14 mouse cellular contexts compared by ENCODE assay signal in the genomic region with DNA sequence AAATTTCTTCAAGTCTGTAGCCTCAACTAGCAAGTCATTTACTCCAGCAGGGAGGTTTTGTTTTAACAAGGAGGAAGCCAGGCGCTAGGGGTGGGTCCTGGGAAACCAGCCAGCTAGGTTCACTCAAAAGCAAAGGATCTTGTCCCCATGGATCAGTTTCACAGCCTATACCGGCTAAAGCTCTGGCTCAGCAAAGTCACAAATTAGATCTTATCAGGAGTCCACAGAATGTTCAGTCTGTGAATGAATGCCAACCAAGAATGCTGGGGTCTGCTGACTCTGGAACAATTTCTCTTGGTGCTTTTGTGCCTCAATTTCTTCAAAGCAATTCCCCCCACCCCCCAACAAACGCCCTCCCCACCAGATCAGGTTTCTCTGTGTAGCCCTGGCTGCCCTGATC. TPM values are rescaled to one million over a fixed set of nuclear protein-coding genes. Genes with fewer than 3 reads are reported as not detected.
DNase-seq lines count a peak whose midpoint lies in the region; ATAC-seq and TF ChIP-seq lines count a peak whose summit lies in the region.
"Had no signal": no experiment of that assay in that cellular context is flagged by ENCODE, and none has a peak within 500 bp of the region (broad histone marks: within the 10 kb centered on the region; RNA-seq: fewer than 3 reads in every experiment).

No protein-coding gene starts in this region.

- no peak for ATAC-seq in heart, postnatal 0 days (ENCODE audit: insufficient read depth, low read depth)
- ATAC-seq in kidney, embryonic 16.5 days (ENCODE audit: low FRiP score, low TSS enrichment) = 0 out of 2 replicates have a peak, but pooled peaks have one; percentile 32
- no peak for ATAC-seq in midbrain, embryonic 16.5 days

- TF ChIP-seq EP300 in heart, postnatal 0 days (IDR thresholded peaks at IDR 0.05; ENCODE audit: low read depth) = no peak

- no peaks in the 10 kb centered on the region for H3K36me3 ChIP-seq in heart, postnatal 0 days (replicated peaks; ENCODE audit: control insufficient read depth, insufficient read depth, low read length)
- no peaks in the 10 kb centered on the region for H3K36me3 ChIP-seq in kidney, embryonic 16.5 days (ENCODE audit: insufficient read depth, low read length)
- no peaks in the 10 kb centered on the region for H3K36me3 ChIP-seq in midbrain, embryonic 16.5 days (ENCODE audit: control insufficient read depth, insufficient read depth, low read length)

- no peak for TF ChIP-seq CTCF in heart, postnatal 0 days (IDR thresholded peaks at IDR 0.05; ENCODE audit: low read depth)

- intact Hi-C loops in heart, postnatal 25 days (cut with DNase I) = no loop called here

- H3K9me3 ChIP-seq in heart, postnatal 0 days (replicated peaks; ENCODE audit: control insufficient read depth, low read length) = no peaks in the 10 kb centered on the region
- H3K9me3 ChIP-seq in kidney, embryonic 16.5 days (ENCODE audit: low read length) = no peaks in the 10 kb centered on the region
- H3K9me3 ChIP-seq in midbrain, embryonic 16.5 days (replicated peaks; ENCODE audit: control insufficient read depth, low read length, poor library complexity, severe bottlenecking) = no peaks in the 10 kb centered on the region

- H3K4me3 ChIP-seq in heart, postnatal 0 days (ENCODE audit: low read depth, low read length) = no peak overlapping the region
- no peak overlapping the region for H3K4me3 ChIP-seq in brown adipose tissue, adult 24 weeks (ENCODE audit: insufficient read depth, low read depth, low read length)
- H3K4me3 ChIP-seq in kidney, embryonic 16.5 days (ENCODE audit: low read length) = no peak overlapping the region
- no peak overlapping the region for H3K4me3 ChIP-seq in midbrain, embryonic 16.5 days (ENCODE audit: low read depth, low read length)
- H3K4me3 ChIP-seq: erythroblast, embryonic 14.5 days had no signal

- H3K27ac ChIP-seq in heart, postnatal 0 days (ENCODE audit: low read depth) = peak overlapping the region; percentile 32
- peak overlapping the region; percentile 15; the same call in 1 of the 2 replicates for H3K27ac ChIP-seq in brown adipose tissue, adult 24 weeks (replicated peaks; ENCODE audit: low read depth, low read length)
- H3K27ac ChIP-seq in kidney, embryonic 16.5 days (ENCODE audit: low read length) = peak overlapping the region; percentile 65
- H3K27ac ChIP-seq in midbrain, embryonic 16.5 days (ENCODE audit: low read length) = no peak overlapping the region

- WGBS in heart, postnatal 0 days = 20% methylated on average over 3 of the region's 3 CpGs
- 5% methylated on average over 3 of the region's 3 CpGs for WGBS in kidney, embryonic 16.5 days
- WGBS in midbrain, embryonic 16.5 days = 38% methylated on average over 3 of the region's 3 CpGs

- no peaks in the 10 kb centered on the region for H3K27me3 ChIP-seq in heart, postnatal 0 days (ENCODE audit: control insufficient read depth, insufficient read depth, low read length)
- H3K27me3 ChIP-seq in kidney, embryonic 16.5 days (ENCODE audit: insufficient read depth, low read length) = no peaks in the 10 kb centered on the region
- no peaks in the 10 kb centered on the region for H3K27me3 ChIP-seq in midbrain, embryonic 16.5 days (ENCODE audit: control insufficient read depth, insufficient read depth, low read depth, low read length)

- H3K4me2 ChIP-seq in heart, postnatal 0 days (ENCODE audit: low read depth, low read length) = no peak overlapping the region
- H3K4me2 ChIP-seq in kidney, embryonic 16.5 days (replicated peaks; ENCODE audit: low read depth, low read length) = no peak overlapping the region
- H3K4me2 ChIP-seq in midbrain, embryonic 16.5 days (ENCODE audit: low read length) = no peak overlapping the region

- DNase-seq in heart, postnatal 0 days (ENCODE audit: low spot score) = peak; percentile 11
- no peak for DNase-seq in heart, postnatal 25 days (ENCODE audit: low spot score)
- peak; percentile 68 for DNase-seq in lung, postnatal 10 days
- no peak for DNase-seq in adrenal gland, postnatal 4 days (ENCODE audit: low spot score in 2 of 2)
- no peak for DNase-seq in frontal cortex, adult 2 months (ENCODE audit: extremely low spot score in 1 of 2, low spot score in 1 of 2)
- DNase-seq: cerebellum, postnatal 36 days; layer of hippocampus, adult 9-11 months; thymus, postnatal 4 days had no signal

- H3K9ac ChIP-seq in heart, postnatal 0 days (replicated peaks; ENCODE audit: low read depth, low read length) = no peak overlapping the region
- H3K9ac ChIP-seq in kidney, embryonic 16.5 days (replicated peaks; ENCODE audit: low read length) = 0 out of 2 replicates have a peak overlapping the region, but pooled peaks have one; percentile 12
- no peak overlapping the region for H3K9ac ChIP-seq in midbrain, embryonic 16.5 days (ENCODE audit: low read depth, low read length)

- peaks cover 3% of the 10 kb centered on the region; the same call in 1 of the 2 replicates for H3K4me1 ChIP-seq in heart, postnatal 0 days (ENCODE audit: control insufficient read depth, insufficient read depth)
- peaks cover 12% of the 10 kb centered on the region; the same call in 1 of the 2 replicates for H3K4me1 ChIP-seq in brown adipose tissue, adult 24 weeks (ENCODE audit: control insufficient read depth, insufficient read depth, insufficient read length, low read length)
- H3K4me1 ChIP-seq in kidney, embryonic 16.5 days (ENCODE audit: insufficient read depth, low read length) = peaks cover 26% of the 10 kb centered on the region
- H3K4me1 ChIP-seq in midbrain, embryonic 16.5 days (ENCODE audit: control insufficient read depth, insufficient read depth, low read length) = no peaks in the 10 kb centered on the region

RNA-seq across cellular contexts. Expression of gene Icam2, which starts 1.7 kb away (rescaled TPM):
- total RNA-seq in heart, postnatal 0 days (2014; rRNA removed; ENCODE audit: low replicate concordance) = 66.6 and 76.3 TPM in 2 replicates
- polyA plus RNA-seq in heart, postnatal 0 days (2015; fragmentation: Nextera tagmentation; extraction: Ambion mirVana) = 72.9 and 74.9 TPM in 2 replicates
- 10 to 100 TPM; 26.1 to 32.0 TPM for total RNA-seq in heart, postnatal 25 days (2021)
- 12.9 and 21.2 TPM in 2 replicates for polyA plus RNA-seq in brown adipose tissue, adult 24 weeks (2012; ENCODE audit: insufficient read depth, insufficient read length, missing spikeins)
- 87.8 and 95.9 TPM in 2 replicates for polyA plus RNA-seq in kidney, embryonic 16.5 days (2015; fragmentation: Nextera tagmentation; extraction: Ambion mirVana)
- total RNA-seq in adrenal gland, postnatal 4 days (2021) = 10 to 100 TPM; 21.8 to 24.3 TPM
- polyA plus RNA-seq in frontal cortex, adult 2 months (2012; rRNA removed) = 7.6 and 9.4 TPM in 2 replicates
- 10.4 and 12.3 TPM in 2 replicates for polyA plus RNA-seq in midbrain, embryonic 16.5 days (2015; fragmentation: Nextera tagmentation; extraction: Ambion mirVana)

RNA-seq across cellular contexts. Expression of gene Prr29, which starts 24.3 kb away (rescaled TPM):
- 0.50 TPM in 1 of 2 replicates, not detected in the other for total RNA-seq in heart, postnatal 0 days (2014; rRNA removed; ENCODE audit: low replicate concordance)
- polyA plus RNA-seq in heart, postnatal 0 days (2015; fragmentation: Nextera tagmentation; extraction: Ambion mirVana) = 0.49 and 0.55 TPM in 2 replicates
- under 1 TPM; 0.73 to 0.95 TPM for total RNA-seq in heart, postnatal 25 days (2021)
- not detected in 2 replicates for polyA plus RNA-seq in brown adipose tissue, adult 24 weeks (2012; ENCODE audit: insufficient read depth, insufficient read length, missing spikeins)
- polyA plus RNA-seq in kidney, embryonic 16.5 days (2015; fragmentation: Nextera tagmentation; extraction: Ambion mirVana) = 0.36 and 0.39 TPM in 2 replicates
- not detected for total RNA-seq in adrenal gland, postnatal 4 days (2021)
- polyA plus RNA-seq in frontal cortex, adult 2 months (2012; rRNA removed) = 0.15 TPM in 1 of 2 replicates, not detected in the other
- not detected in 2 replicates for polyA plus RNA-seq in midbrain, embryonic 16.5 days (2015; fragmentation: Nextera tagmentation; extraction: Ambion mirVana)
- polyA plus RNA-seq: erythroblast, embryonic 14.5 days; limb, embryonic 11.5 days; neural tube, embryonic 11.5 days had no signal

RNA-seq across cellular contexts. Expression of gene Scn4a, which starts 36.5 kb away (rescaled TPM):
- total RNA-seq in heart, postnatal 0 days (2014; rRNA removed; ENCODE audit: low replicate concordance) = 0.70 and 0.76 TPM in 2 replicates
- polyA plus RNA-seq in heart, postnatal 0 days (2015; fragmentation: Nextera tagmentation; extraction: Ambion mirVana) = 0.23 and 0.51 TPM in 2 replicates
- total RNA-seq in heart, postnatal 25 days (2021) = 1 to 10 TPM; 9.7 to 9.9 TPM
- 1.4 and 2.6 TPM in 2 replicates for polyA plus RNA-seq in brown adipose tissue, adult 24 weeks (2012; ENCODE audit: insufficient read depth, insufficient read length, missing spikeins)
- polyA plus RNA-seq in kidney, embryonic 16.5 days (2015; fragmentation: Nextera tagmentation; extraction: Ambion mirVana) = 0.41 and 0.47 TPM in 2 replicates
- total RNA-seq in adrenal gland, postnatal 4 days (2021) = 1 to 10 TPM; 1.0 to 3.0 TPM
- 0.04 and 0.29 TPM in 2 replicates for polyA plus RNA-seq in frontal cortex, adult 2 months (2012; rRNA removed)
- not detected in 2 replicates for polyA plus RNA-seq in midbrain, embryonic 16.5 days (2015; fragmentation: Nextera tagmentation; extraction: Ambion mirVana)
- polyA plus RNA-seq: erythroblast, embryonic 14.5 days had no signal

Comparison
In these comparisons a context has a peak if more than half of its experiments do, and no peak if none do; other contexts are left out.
1. DNase-seq: peak in heart, postnatal 0 days (single experiment) and lung, postnatal 10 days (single experiment); none in heart, postnatal 25 days (single experiment), adrenal gland, postnatal 4 days (0 of 2) and frontal cortex, adult 2 months (0 of 2).